Mouse (Mus musculus) spleen, adult 2 months (tissue): ENCODE data around the gene Pebp1. TPM values are rescaled to one million over a fixed set of nuclear protein-coding genes. Genes with fewer than 3 reads are reported as not detected.
"Not testable (repeated sequence)": the region's sequence is repeated elsewhere in the genome, so short reads cannot be mapped to it uniquely, and the experiment has no call there.

Experiments used
- DNase-seq, 2 experiments: peaks; one replicate each; pipeline versions ENCODE4 v3.0.0 to v3.0.0-alpha.2; 2012 to 2021; ENCODE audit warnings: low spot score in 2 of 2, low read depth in 1 of 2
- H3K27ac ChIP-seq: fragments of 200-500 bp; 2 replicates; pipeline ENCODE4 v1.5.1; 2012; ENCODE audit warnings: low read length, inconsistent platforms; ENCODE audit not compliant: insufficient read depth
- H3K27me3 ChIP-seq: fragments of 200-500 bp; 2 replicates; pipeline ENCODE4 v1.6.1; 2012; ENCODE audit warnings: mild to moderate bottlenecking, moderate library complexity, low read length, inconsistent platforms; ENCODE audit not compliant: control insufficient read depth, insufficient read depth
- H3K36me3 ChIP-seq: fragments of 200-500 bp; 2 replicates; pipeline ENCODE4 v1.6.1; 2012; ENCODE audit warnings: mild to moderate bottlenecking, low read length, inconsistent platforms; ENCODE audit not compliant: control insufficient read depth, insufficient read depth
- H3K4me1 ChIP-seq: fragments of 200-500 bp; 2 replicates; pipeline ENCODE4 v1.6.1; 2011; ENCODE audit warnings: inconsistent platforms; ENCODE audit not compliant: control insufficient read depth, insufficient read depth, insufficient read length
- H3K4me3 ChIP-seq: fragments of 200-500 bp; 2 replicates; pipeline ENCODE4 v1.5.1; 2011; ENCODE audit warnings: mild to moderate bottlenecking, inconsistent platforms; ENCODE audit not compliant: insufficient read depth, insufficient read length; ENCODE audit errors: extremely low read depth
- CTCF ChIP-seq: fragments of 200-500 bp; IDR thresholded peaks from 2 replicates; pipeline ENCODE4 v1.5.1; 2011; ENCODE audit warnings: mild to moderate bottlenecking, inconsistent platforms; ENCODE audit not compliant: insufficient read depth, insufficient read length, insufficient replicate concordance; ENCODE audit errors: extremely low read depth
- POLR2A ChIP-seq: fragments of 200-500 bp; IDR thresholded peaks from 2 replicates; pipeline ENCODE4 v1.6.1; 2011; ENCODE audit warnings: low read depth, low read length, inconsistent platforms
- WGBS: fragments of 180-500 bp; shearing (Covaris S2); methylation state at CpG from one replicate; pipeline ENCODE4 v1.1.7; 2018; 5-methylcytosine and 5-hydroxymethylcytosine counted together
- polyA plus RNA-seq: library from polyadenylated mRNA; depleted of rRNA; stranded (reverse); fragments of >200 nt; gene quantifications from 2 replicates; pipeline ENCODE4 v1.2.3, GENCODE M21; 2012

Pebp1 gene
- polyA plus RNA-seq, 1 experiment: 191 TPM

DNA sequence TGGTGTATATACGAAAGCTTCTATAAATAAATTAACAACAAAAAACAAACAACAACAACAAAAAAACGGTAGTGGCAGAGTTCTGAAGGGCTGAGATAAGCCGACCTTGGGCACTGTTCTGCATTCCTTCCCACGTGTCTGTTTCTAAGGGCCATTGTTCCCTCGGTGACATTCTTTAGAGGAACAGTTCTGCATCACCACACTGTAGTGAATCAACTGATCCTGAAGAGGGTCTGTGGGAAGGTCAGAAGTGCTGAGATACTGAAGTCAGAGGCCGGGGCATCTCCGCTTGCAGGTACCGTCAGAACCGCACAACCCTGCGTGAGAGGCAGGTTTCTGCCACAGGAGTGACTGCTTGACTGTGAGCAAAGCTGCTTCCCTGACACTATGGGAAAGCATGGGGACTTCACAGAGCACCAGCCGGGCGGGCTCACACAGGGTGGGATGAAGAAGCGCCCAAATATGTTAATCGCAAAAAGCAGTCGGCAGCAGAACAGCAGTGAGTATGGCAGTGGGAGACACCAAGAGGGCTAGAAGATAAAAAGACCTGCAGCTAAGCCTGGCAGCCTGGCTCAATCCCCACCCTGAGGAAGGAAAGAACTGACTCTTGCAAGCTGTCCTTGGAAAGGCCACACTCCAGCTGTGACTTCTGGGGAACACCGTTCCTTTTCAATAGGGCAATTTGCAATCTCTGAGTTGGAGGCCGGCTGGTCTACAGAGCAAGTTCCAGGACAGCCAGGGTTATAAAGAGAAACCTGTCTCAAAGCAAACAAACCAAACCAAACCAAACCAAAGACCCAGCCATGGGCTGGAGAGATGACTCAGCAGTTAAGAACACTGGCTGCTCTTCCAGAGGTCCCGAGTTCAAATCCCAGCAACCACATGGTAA, 16.5 kb upstream of the Pebp1 start:
- TF ChIP-seq POLR2A: no peak
- TF ChIP-seq CTCF: no peak
- no peak overlapping the region for H3K4me3 ChIP-seq
- WGBS: 78% methylated on average over 18 of the region's 18 CpGs

DNA sequence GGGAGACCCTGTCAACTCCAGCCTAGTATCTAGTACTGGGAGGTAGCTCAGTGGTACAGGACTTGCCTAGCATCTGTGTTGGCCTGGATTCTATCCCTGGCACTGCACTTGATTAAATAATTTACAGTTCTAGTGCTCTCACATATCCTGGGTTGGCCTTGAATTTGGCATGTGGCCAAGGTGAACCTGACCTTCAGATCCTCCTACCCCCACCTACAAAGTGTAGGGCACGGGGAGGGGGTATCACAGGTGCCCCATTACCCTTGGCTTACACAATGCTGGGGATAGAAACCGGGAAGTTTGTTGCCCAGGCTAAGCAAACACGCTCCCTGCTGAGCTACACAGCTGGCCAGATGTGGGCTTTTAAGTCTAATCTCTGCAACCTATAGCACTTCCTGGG, 15.5 kb upstream of the Pebp1 start:
- no peak for DNase-seq
- TF ChIP-seq POLR2A: no peak
- no peak for TF ChIP-seq CTCF
- H3K36me3 ChIP-seq: no peaks in the 10 kb centered on the region
- 0 out of 2 replicates have a peak, but pooled peaks cover 1% of the 10 kb centered on the region for H3K27me3 ChIP-seq
- H3K4me3 ChIP-seq: no peak overlapping the region
- 87% methylated on average over 3 of the region's 3 CpGs for WGBS
- no peak overlapping the region for H3K27ac ChIP-seq
- H3K4me1 ChIP-seq: 0 out of 2 replicates have a peak, but pooled peaks cover 2% of the 10 kb centered on the region

More for the DNA sequence above, 16.5 kb upstream of the Pebp1 start:
- H3K27ac ChIP-seq: no peak overlapping the region
- H3K27me3 ChIP-seq: 0 out of 2 replicates have a peak, but pooled peaks cover 1% of the 10 kb centered on the region
- no peaks in the 10 kb centered on the region for H3K36me3 ChIP-seq
- H3K4me1 ChIP-seq: 0 out of 2 replicates have a peak, but pooled peaks cover 3% of the 10 kb centered on the region
- no peak for DNase-seq

DNA sequence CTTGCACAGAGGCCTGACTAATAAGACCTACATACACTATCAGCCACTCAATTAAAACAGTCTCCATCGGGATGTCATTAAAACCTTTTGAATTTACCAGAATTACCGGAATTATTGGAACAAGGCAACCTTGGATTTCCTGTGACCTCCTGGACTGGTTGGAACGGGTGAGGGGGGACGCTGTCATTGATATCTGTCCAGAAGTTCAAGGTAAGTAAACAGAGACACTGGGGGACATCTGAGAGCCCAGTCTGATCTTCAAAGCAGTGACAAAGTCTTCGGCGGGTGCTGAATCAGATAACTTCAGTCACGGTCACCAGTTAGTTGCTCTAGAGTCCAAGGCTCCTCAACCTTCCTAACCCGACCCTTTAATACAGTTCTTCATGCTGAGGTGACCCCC, 7.6 kb upstream of the Pebp1 start:
- Histone ChIP-seq H3K4me1 (no peaks in the 10 kb centered on the region), H3K4me3 (no peak overlapping the region), H3K27ac (no peak overlapping the region), H3K36me3 (no peaks in the 10 kb centered on the region), H3K27me3 (no peaks in the 10 kb centered on the region)
- DNase-seq: no peak
- no peak for TF ChIP-seq CTCF
- TF ChIP-seq POLR2A: no peak
- WGBS: 89% methylated on average over 8 of the region's 8 CpGs

GRCm38 (mm10) chr5:117293776-117294175, 6.4 kb upstream of the Pebp1 start:
- H3K4me1 ChIP-seq, H3K27me3 ChIP-seq, DNase-seq, H3K4me3 ChIP-seq, H3K27ac ChIP-seq, H3K36me3 ChIP-seq: not testable (repeated sequence)
- WGBS: 86% methylated on average over 3 of the region's 3 CpGs

- Histone ChIP-seq H3K36me3 (no peaks in the 10 kb centered on the region), H3K4me1 (peaks cover 4% of the 10 kb centered on the region; the same call in 1 of the 2 replicates), H3K4me3 (no peak overlapping the region), H3K27me3 (no peaks in the 10 kb centered on the region), H3K27ac (no peak overlapping the region)
- TF ChIP-seq POLR2A: no peak
- no peak for TF ChIP-seq CTCF
- no peak for DNase-seq
- 69% methylated on average over 6 of the region's 6 CpGs for WGBS
These were observed 5.1 kb upstream of the Pebp1 start for GRCm38 (mm10) chr5:117292547-117292946.

DNA sequence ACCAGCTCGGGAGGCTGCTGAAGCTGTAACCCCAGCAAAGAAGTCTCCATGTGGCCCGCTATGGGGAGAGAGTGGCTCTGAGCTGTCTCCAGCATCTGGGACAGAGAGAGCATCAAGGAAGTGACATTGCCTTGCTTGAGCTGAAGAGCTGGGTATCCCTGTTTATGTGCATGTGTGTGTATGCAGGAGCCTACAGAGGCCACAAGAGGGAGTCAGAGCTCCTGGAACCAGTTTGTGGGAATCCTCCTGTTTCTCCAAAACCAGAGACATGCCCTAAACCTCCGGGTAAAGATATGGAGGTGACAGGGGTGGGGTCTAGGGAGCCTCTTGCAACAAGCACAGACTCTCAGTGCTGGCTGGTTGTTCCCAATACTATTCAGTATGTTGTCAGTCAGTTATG, 3.9 kb upstream of the Pebp1 start:
- Histone ChIP-seq H3K27ac (no peak overlapping the region), H3K4me3 (no peak overlapping the region), H3K4me1 (peaks cover 6% of the 10 kb centered on the region), H3K27me3 (no peaks in the 10 kb centered on the region), H3K36me3 (no peaks in the 10 kb centered on the region)
- 86% methylated on average over 3 of the region's 3 CpGs for WGBS
- no peak for TF ChIP-seq POLR2A
- no peak for TF ChIP-seq CTCF
- no peak for DNase-seq

- Histone ChIP-seq H3K27me3 (no peaks in the 10 kb centered on the region), H3K4me3 (no peak overlapping the region), H3K36me3 (no peaks in the 10 kb centered on the region), H3K4me1 (peaks cover 6% of the 10 kb centered on the region), H3K27ac (no peak overlapping the region)
- WGBS: 94% methylated on average over 2 of the region's 2 CpGs
- DNase-seq: no peak
- no peak for TF ChIP-seq CTCF
- no peak for TF ChIP-seq POLR2A
These were observed 2.7 kb upstream of the Pebp1 start for GRCm38 (mm10) chr5:117290081-117290480.
